Mouse (Mus musculus) cerebellum, adult 9-10 months (tissue): Measurements from ENCODE around the gene Ugt1a8.

Experiments used
- DNase-seq: peaks from one replicate; pipeline ENCODE4 v3.0.0; 2022

Ugt1a8 gene

GRCm38 (mm10) chr1:88262961-88263360 lies 175.3 kb downstream of the Ugt1a8 start:
- DNase-seq, result no peak

GRCm38 (mm10) chr1:88263778-88264177 lies 176.2 kb downstream of the Ugt1a8 start:
- no peak for DNase-seq

GRCm38 (mm10) chr1:88264237-88264868 lies 176.7 kb downstream of the Ugt1a8 start:
- DNase-seq, result no peak

GRCm38 (mm10) chr1:88264869-88265240 lies 177.2 kb downstream of the Ugt1a8 start:
- no peak for DNase-seq

- no peak for DNase-seq
These were observed 178.5 kb downstream of the Ugt1a8 start for GRCm38 (mm10) chr1:88266123-88266522.

- no peak for DNase-seq
These were observed 179.9 kb downstream of the Ugt1a8 start for GRCm38 (mm10) chr1:88267489-88267888.

GRCm38 (mm10) chr1:88268070-88268469 lies 180.5 kb downstream of the Ugt1a8 start:
- no peak for DNase-seq
